Mouse (Mus musculus) embryo, embryonic 9.5 days (tissue): ENCODE measurements around the gene Bpifb9b.
A peak's percentile ranks its signal among the peaks of the same experiment; 100 is the strongest.
"Not testable (repeated sequence)": the region's sequence is repeated elsewhere in the genome, so short reads cannot be mapped to it uniquely, and the experiment has no call there.

Experiments
- DNase-seq: peaks from one replicate; pipeline ENCODE4 v3.0.0-alpha.2; 2017; ENCODE audit errors: extremely low spot score

The Bpifb9b gene

DNA sequence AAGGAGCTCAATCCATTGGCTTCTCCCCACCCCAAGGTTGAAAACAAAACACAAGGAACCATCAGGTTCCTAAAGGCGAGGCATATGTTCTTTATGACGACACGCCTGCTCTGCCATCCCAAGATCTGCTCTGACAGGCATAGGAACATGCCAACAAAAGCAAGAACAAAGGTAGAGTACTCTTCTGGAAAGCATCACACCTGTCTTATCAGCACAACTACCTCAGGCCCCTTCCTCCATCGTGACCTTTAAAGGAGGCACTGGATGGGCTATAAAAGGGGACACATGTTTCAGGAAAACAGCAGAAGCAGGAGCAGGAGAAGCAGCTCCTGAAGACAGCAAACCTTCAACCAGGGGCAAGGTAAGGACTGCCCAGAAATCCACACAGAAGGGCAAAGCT lies at the start of gene Bpifb9b:
Bpifb9b (plus strand) TSS at position 301 of the 400 bp plus-strand sequence.
- DNase-seq: not testable (repeated sequence)

GRCm38 (mm10) chr2:154257554-154257953 lies 49.5 kb upstream of the Bpifb9b start, which contains the start of gene Bpifb9a:
Bpifb9a (plus strand) TSS chr2:154257854.
- DNase-seq: not testable (repeated sequence)

DNA sequence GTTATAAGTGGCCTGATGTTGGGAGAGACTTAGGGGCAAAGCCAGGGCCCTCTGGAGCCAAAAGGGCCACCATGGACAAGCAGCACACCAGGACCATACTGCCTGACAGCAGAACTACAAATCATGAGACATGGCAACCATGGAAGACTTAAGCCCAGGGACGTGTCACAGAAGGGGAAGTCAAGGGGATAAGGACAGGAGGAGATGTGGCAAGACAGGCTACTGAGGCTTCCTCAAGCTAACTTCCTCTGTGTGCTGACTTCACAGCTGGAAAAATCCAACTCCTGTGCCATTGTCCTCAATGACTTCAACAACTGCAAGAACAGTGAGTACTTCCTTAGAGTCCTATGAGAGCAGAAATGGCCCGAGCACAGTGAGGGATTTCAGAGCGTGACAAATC lies 42.6 kb upstream of the Bpifb9b start:
- DNase-seq: not testable (repeated sequence)

- not testable (repeated sequence) for DNase-seq
Observed at GRCm38 (mm10) chr2:154291866-154292265, 15.2 kb upstream of the Bpifb9b start.

- DNase-seq: no peak
Observed at GRCm38 (mm10) chr2:154292833-154293232, 14.2 kb upstream of the Bpifb9b start.

DNA sequence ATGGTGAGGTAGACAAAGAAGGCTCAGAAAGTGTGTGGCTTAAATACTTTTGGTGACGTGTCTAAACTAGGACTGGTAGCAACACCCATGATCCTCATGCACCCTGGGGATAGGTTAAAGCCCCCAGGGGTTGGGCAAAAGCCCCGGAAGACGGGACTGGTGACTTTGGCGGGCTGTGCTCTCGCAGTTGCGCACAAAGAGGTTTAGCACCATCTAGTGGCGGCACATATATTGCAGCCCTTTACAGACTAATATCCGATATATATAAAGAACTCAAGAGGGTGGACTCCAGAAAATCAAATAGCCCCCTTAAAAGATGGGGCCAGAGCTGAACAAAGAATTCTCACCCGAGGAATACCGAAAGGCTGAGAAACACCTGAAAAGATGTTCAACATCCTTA lies 12.3 kb upstream of the Bpifb9b start:
- peak; percentile 51 for DNase-seq

DNA sequence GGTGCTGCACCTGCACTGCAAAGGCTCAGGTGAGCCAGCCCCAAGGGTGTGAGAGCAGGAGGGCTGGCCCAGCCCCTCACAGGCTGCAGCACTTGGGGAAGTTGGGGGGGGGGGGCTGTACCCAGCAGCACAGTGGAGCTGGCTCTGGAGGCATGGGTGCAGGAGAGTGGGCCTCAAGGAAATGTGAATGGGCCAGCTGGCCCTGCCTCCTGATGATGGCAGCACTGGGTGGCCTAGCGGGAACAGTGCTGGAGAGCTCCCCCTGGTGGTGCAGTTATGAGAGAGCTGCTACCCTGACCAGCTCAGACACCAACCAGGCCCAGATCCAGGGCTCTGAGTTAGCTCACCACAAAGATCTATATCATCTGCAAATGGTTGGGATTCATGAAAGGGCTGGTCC lies 6.5 kb upstream of the Bpifb9b start:
- peak; percentile 75 for DNase-seq

DNA sequence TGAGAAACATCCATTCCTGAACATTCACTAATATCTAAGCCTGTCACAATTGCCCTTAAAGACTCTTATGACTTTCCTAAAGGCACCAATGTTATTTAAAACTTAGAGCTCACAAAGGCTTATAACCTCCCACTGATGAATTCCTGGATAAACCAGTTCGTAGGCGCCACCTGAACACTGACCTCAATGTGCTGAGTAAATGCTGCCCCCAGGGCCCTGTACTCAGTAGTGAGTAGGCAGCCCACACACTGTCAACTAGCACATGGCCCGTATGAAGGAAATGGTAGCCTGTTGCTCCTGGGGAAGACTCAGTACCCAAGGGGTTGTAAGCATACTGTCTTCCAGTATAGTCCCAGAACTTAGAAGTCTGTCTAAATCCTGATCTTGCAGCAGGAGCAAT lies 5.3 kb upstream of the Bpifb9b start:
- DNase-seq: no peak

- not testable (repeated sequence) for DNase-seq
Observed at GRCm38 (mm10) chr2:154304604-154305003, 2.4 kb upstream of the Bpifb9b start.

DNA sequence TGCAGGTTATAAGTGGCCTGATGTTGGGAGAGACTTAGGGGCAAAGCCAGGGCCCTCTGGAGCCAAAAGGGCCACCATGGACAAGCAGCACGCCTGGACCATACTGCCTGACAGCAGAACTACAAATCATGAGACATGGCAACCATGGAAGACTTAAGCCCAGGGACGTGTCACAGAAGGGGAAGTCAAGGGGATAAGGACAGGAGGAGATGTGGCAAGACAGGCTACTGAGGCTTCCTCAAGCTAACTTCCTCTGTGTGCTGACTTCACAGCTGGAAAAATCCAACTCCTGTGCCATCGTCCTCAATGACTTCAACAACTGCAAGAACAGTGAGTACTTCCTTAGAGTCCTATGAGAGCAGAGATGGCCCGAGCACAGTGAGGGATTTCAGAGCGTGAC lies 6.7 kb downstream of the Bpifb9b start:
- not testable (repeated sequence) for DNase-seq

GRCm38 (mm10) chr2:154326852-154327251 lies 19.8 kb downstream of the Bpifb9b start:
- no peak for DNase-seq

- DNase-seq: no peak
Observed at GRCm38 (mm10) chr2:154335572-154335971, 28.5 kb downstream of the Bpifb9b start.

DNA sequence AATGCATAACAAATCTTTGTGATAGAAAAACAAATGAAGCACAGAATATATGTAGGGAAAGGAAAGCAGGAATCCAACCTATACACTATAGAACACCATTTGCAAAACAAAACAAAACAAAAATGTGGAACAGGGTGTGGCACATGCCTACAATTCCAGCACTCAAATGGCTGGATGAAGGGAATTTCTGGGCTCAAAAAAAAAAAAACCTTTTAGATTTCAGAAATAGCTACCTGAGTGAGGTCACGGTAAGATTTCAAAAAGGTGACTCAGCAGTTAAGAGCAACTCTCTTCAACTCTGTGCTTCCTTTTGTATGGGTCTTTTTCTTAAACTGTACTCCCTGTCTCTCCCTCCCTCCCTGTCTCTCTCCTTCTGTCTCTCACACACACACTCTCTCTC lies 31.1 kb downstream of the Bpifb9b start:
- no peak for DNase-seq

DNA sequence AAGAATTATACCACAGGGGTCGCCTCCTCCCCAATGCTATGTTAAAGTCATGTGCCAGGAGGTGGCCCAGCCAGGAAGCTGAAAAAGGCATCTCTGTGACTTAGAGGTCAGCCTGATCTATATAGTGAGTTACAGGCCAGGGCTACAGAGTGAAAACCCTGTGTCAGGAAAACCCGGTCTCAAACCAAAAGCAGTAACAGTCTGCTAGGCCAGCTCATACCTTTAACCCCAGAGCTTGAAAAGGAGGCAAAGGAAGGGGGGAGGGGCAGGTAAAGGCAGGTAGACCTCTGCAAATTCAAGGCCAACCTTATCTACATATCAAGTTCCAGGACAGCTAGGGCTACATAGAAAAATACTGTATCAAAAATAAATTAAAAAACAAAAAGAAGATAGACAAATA lies 32.3 kb downstream of the Bpifb9b start:
- no peak for DNase-seq

- no peak for DNase-seq
Observed at GRCm38 (mm10) chr2:154348152-154348551, 41.1 kb downstream of the Bpifb9b start.

DNA sequence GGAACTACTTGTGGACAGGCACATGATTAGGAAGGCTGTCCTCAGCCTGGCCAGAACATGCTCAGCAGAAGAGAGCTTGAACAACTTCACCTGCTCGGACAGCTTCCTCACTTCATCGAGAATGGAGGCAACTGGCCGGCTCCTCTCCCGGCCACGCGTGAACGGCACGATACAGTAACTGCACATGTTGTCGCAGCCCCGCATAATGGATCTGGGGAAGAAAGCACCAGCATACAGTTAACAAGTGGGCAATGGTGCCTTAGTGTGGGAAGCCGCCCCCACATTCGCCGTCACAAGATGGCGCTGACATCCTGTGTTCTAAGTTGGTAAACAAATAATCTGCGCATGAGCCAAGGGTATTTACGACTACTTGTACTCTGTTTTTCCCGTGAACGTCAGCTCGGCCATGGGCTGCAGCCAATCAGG lies 47.0 kb downstream of the Bpifb9b start:
- DNase-seq: peak; percentile 10

DNA sequence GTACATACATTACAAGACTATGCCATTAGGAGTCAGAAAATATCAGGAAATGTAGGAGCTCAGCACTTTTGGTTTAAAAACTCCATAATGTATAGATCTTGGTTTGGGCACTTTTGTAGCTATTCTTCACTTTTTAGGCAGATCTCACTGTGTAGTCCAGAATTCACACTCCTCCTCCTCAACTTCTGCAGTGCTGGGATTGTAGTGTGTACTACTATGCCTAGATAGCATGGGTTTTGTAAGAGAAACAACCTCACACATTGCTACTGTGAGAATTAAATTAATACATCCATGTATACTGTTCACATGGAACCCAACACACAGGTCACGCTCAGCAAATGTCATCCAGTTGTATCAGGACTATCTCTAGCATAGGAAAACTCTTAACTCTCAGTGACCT lies 60.5 kb downstream of the Bpifb9b start:
- no peak for DNase-seq
